Mouse (Mus musculus): ENCODE data around the gene Tmem136. TPM values are rescaled to one million over a fixed set of nuclear protein-coding genes. Genes with fewer than 3 reads are reported as not detected.

Tmem136 gene
- polyA plus RNA-seq, 1 experiment from 2014 or later: 7.8 TPM

GRCm38 (mm10) chr9:43098922-43099321, 17.4 kb downstream of the Tmem136 start:
- Histone ChIP-seq H3K4me2 (ENCODE audit: low read depth, low read length) (no peak overlapping the region), H3K4me1 (ENCODE audit: control insufficient read depth, insufficient read depth, low read length) (peaks cover 25% of the 10 kb centered on the region), H3K9ac (ENCODE audit: low read depth, low read length) (no peak overlapping the region), H3K27me3 (replicated peaks; ENCODE audit: control insufficient read depth, insufficient read depth, low read length) (no peaks in the 10 kb centered on the region), H3K36me3 (ENCODE audit: control insufficient read depth, insufficient read depth, low read length) (no peaks in the 10 kb centered on the region), H3K27ac (replicated peaks; ENCODE audit: low read depth, low read length) (no peak overlapping the region), H3K9me3 (ENCODE audit: control insufficient read depth, low read length) (no peaks in the 10 kb centered on the region), H3K4me3 (ENCODE audit: low read depth, low read length) (no peak overlapping the region)
- 38% methylated on average over 4 of the region's 4 CpGs for WGBS
- DNase-seq (ENCODE audit: low spot score): peak; percentile 54
- ATAC-seq (ENCODE audit: low read depth): 0 out of 2 replicates have a peak, but pooled peaks have one; percentile 37

- ATAC-seq (ENCODE audit: low read depth): no peak
- Histone ChIP-seq H3K4me1 (ENCODE audit: control insufficient read depth, insufficient read depth, low read length) (peaks cover 23% of the 10 kb centered on the region), H3K9ac (ENCODE audit: low read depth, low read length) (no peak overlapping the region), H3K4me2 (ENCODE audit: low read depth, low read length) (no peak overlapping the region), H3K27ac (replicated peaks; ENCODE audit: low read depth, low read length) (no peak overlapping the region), H3K27me3 (replicated peaks; ENCODE audit: control insufficient read depth, insufficient read depth, low read length) (no peaks in the 10 kb centered on the region), H3K4me3 (ENCODE audit: low read depth, low read length) (no peak overlapping the region), H3K9me3 (ENCODE audit: control insufficient read depth, low read length) (no peaks in the 10 kb centered on the region), H3K36me3 (ENCODE audit: control insufficient read depth, insufficient read depth, low read length) (no peaks in the 10 kb centered on the region)
- WGBS: 88% methylated on average over 3 of the region's 3 CpGs
- no peak for DNase-seq (ENCODE audit: low spot score)
These were observed 18.4 kb downstream of the Tmem136 start for GRCm38 (mm10) chr9:43097801-43098557.

GRCm38 (mm10) chr9:43096337-43096736, 20.0 kb downstream of the Tmem136 start:
- Histone ChIP-seq H3K27ac (replicated peaks; ENCODE audit: low read depth, low read length) (no peak overlapping the region), H3K4me3 (ENCODE audit: low read depth, low read length) (no peak overlapping the region), H3K27me3 (replicated peaks; ENCODE audit: control insufficient read depth, insufficient read depth, low read length) (no peaks in the 10 kb centered on the region), H3K9ac (ENCODE audit: low read depth, low read length) (no peak overlapping the region), H3K4me2 (ENCODE audit: low read depth, low read length) (no peak overlapping the region), H3K4me1 (ENCODE audit: control insufficient read depth, insufficient read depth, low read length) (peaks cover 16% of the 10 kb centered on the region; the same call in 1 of the 2 replicates), H3K9me3 (ENCODE audit: control insufficient read depth, low read length) (no peaks in the 10 kb centered on the region), H3K36me3 (ENCODE audit: control insufficient read depth, insufficient read depth, low read length) (no peaks in the 10 kb centered on the region)
- DNase-seq (ENCODE audit: low spot score) (no peak), ATAC-seq (ENCODE audit: low read depth) (no peak)

GRCm38 (mm10) chr9:43094828-43095227, 21.5 kb downstream of the Tmem136 start:
- Histone ChIP-seq H3K27ac (replicated peaks; ENCODE audit: low read depth, low read length) (no peak overlapping the region), H3K27me3 (replicated peaks; ENCODE audit: control insufficient read depth, insufficient read depth, low read length) (no peaks in the 10 kb centered on the region), H3K9ac (ENCODE audit: low read depth, low read length) (no peak overlapping the region), H3K4me1 (ENCODE audit: control insufficient read depth, insufficient read depth, low read length) (peaks cover 16% of the 10 kb centered on the region; the same call in 1 of the 2 replicates), H3K4me3 (ENCODE audit: low read depth, low read length) (no peak overlapping the region), H3K4me2 (ENCODE audit: low read depth, low read length) (no peak overlapping the region), H3K36me3 (ENCODE audit: control insufficient read depth, insufficient read depth, low read length) (no peaks in the 10 kb centered on the region), H3K9me3 (ENCODE audit: control insufficient read depth, low read length) (no peaks in the 10 kb centered on the region)
- ATAC-seq (ENCODE audit: low read depth) (no peak), DNase-seq (ENCODE audit: low spot score) (no peak)
- 91% methylated on average over 4 of the region's 4 CpGs for WGBS

GRCm38 (mm10) chr9:43093803-43094202, 22.6 kb downstream of the Tmem136 start:
- 51% methylated on average over 3 of the region's 3 CpGs for WGBS

GRCm38 (mm10) chr9:43085686-43086285, 30.6 kb downstream of the Tmem136 start:
- H3K4me2 ChIP-seq (ENCODE audit: low read depth, low read length): no peak overlapping the region
- no peaks in the 10 kb centered on the region for H3K36me3 ChIP-seq (ENCODE audit: control insufficient read depth, insufficient read depth, low read length)
- no peak for DNase-seq (ENCODE audit: low spot score)
- H3K4me1 ChIP-seq (ENCODE audit: control insufficient read depth, insufficient read depth, low read length): peaks cover 11% of the 10 kb centered on the region; the same call in 1 of the 2 replicates
- H3K9ac ChIP-seq (ENCODE audit: low read depth, low read length): no peak overlapping the region
- H3K9me3 ChIP-seq (ENCODE audit: control insufficient read depth, low read length): no peaks in the 10 kb centered on the region
- ATAC-seq (ENCODE audit: low read depth): no peak
- H3K4me3 ChIP-seq (ENCODE audit: low read depth, low read length): no peak overlapping the region
- no peaks in the 10 kb centered on the region for H3K27me3 ChIP-seq (replicated peaks; ENCODE audit: control insufficient read depth, insufficient read depth, low read length)
- H3K27ac ChIP-seq (replicated peaks; ENCODE audit: low read depth, low read length): no peak overlapping the region
- 85% methylated on average over 1 of the region's 1 CpGs for WGBS

More at GRCm38 (mm10) chr9:43093803-43094202, 22.6 kb downstream of the Tmem136 start:
- DNase-seq (ENCODE audit: low spot score) (peak; percentile 67), ATAC-seq (ENCODE audit: low read depth) (no peak)
- Histone ChIP-seq H3K9ac (ENCODE audit: low read depth, low read length) (no peak overlapping the region), H3K4me2 (ENCODE audit: low read depth, low read length) (no peak overlapping the region), H3K9me3 (ENCODE audit: control insufficient read depth, low read length) (no peaks in the 10 kb centered on the region), H3K27ac (replicated peaks; ENCODE audit: low read depth, low read length) (no peak overlapping the region), H3K4me3 (ENCODE audit: low read depth, low read length) (no peak overlapping the region), H3K36me3 (ENCODE audit: control insufficient read depth, insufficient read depth, low read length) (no peaks in the 10 kb centered on the region), H3K4me1 (ENCODE audit: control insufficient read depth, insufficient read depth, low read length) (peaks cover 16% of the 10 kb centered on the region; the same call in 1 of the 2 replicates), H3K27me3 (replicated peaks; ENCODE audit: control insufficient read depth, insufficient read depth, low read length) (no peaks in the 10 kb centered on the region)

- 67% methylated on average over 7 of the region's 7 CpGs for whole genome bisulfite sequencing
- Histone ChIP-seq H3K4me2 (ENCODE audit: low read depth, low read length) (no peak overlapping the region), H3K4me1 (ENCODE audit: control insufficient read depth, insufficient read depth, low read length) (peaks cover 14% of the 10 kb centered on the region; the same call in 1 of the 2 replicates)
These were observed 31.6 kb downstream of the Tmem136 start for GRCm38 (mm10) chr9:43084496-43085362.

GRCm38 (mm10) chr9:43083441-43084055, 32.8 kb downstream of the Tmem136 start:
- ATAC-seq (ENCODE audit: low read depth) (no peak), DNase-seq (ENCODE audit: low spot score) (no peak)
- Histone ChIP-seq H3K27ac (replicated peaks; ENCODE audit: low read depth, low read length) (no peak overlapping the region), H3K36me3 (ENCODE audit: control insufficient read depth, insufficient read depth, low read length) (no peaks in the 10 kb centered on the region), H3K27me3 (replicated peaks; ENCODE audit: control insufficient read depth, insufficient read depth, low read length) (no peaks in the 10 kb centered on the region), H3K4me2 (ENCODE audit: low read depth, low read length) (no peak overlapping the region), H3K4me1 (ENCODE audit: control insufficient read depth, insufficient read depth, low read length) (peaks cover 14% of the 10 kb centered on the region; the same call in 1 of the 2 replicates), H3K4me3 (ENCODE audit: low read depth, low read length) (no peak overlapping the region), H3K9me3 (ENCODE audit: control insufficient read depth, low read length) (no peaks in the 10 kb centered on the region), H3K9ac (ENCODE audit: low read depth, low read length) (no peak overlapping the region)
- WGBS: 41% methylated on average over 7 of the region's 7 CpGs

More at GRCm38 (mm10) chr9:43084496-43085362, 31.6 kb downstream of the Tmem136 start:
- no peaks in the 10 kb centered on the region for H3K36me3 ChIP-seq (ENCODE audit: control insufficient read depth, insufficient read depth, low read length)
- H3K27ac ChIP-seq (replicated peaks; ENCODE audit: low read depth, low read length): peak overlapping the region; percentile 15; the same call in 1 of the 2 replicates
- H3K27me3 ChIP-seq (replicated peaks; ENCODE audit: control insufficient read depth, insufficient read depth, low read length): no peaks in the 10 kb centered on the region
- H3K9ac ChIP-seq (ENCODE audit: low read depth, low read length): no peak overlapping the region
- H3K9me3 ChIP-seq (ENCODE audit: control insufficient read depth, low read length): no peaks in the 10 kb centered on the region
- no peak for ATAC-seq (ENCODE audit: low read depth)
- H3K4me3 ChIP-seq (ENCODE audit: low read depth, low read length): no peak overlapping the region
- peak; percentile 68 for DNase-seq (ENCODE audit: low spot score)

Data from embryonic facial prominence, embryonic 14.5 days (tissue).